Mouse (Mus musculus): ENCODE measurements around the gene Fgf18.

DNA sequence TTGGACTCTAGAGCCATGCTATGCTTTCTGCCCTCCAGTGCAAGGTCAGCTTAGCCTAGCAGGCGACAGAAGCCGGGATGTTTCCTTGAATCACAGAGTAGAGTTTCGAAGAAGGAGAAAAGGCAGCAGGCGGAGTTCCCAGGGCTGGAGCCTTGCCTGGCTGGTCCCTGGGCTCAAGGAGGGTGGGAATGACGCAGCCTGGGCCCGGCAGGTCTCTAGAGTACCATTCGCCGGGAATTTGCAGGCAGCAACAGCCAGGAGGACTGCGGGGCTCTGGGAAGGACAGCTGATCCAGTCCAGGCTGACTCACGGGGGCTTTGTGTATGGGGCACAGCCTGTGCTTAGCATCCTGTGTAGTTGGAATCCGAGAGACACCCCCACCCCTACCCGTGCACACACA lies 48.8 kb downstream of the Fgf18 start:
- TF ChIP-seq MAZ (IDR thresholded peaks at IDR 0.05; ENCODE audit: low read depth, low read length) (no peak), CTCF (conservative IDR thresholded peaks at IDR 0.05 in 1 of 2, IDR thresholded peaks at IDR 0.05 in 1 of 2; ENCODE audit: low read depth in 2 of 2, low read length in 2 of 2) (no peak), EP300 (IDR thresholded peaks at IDR 0.05; ENCODE audit: low read length) (no peak), SMC3 (IDR thresholded peaks at IDR 0.05; ENCODE audit: low read depth, low read length) (no peak), MAX (IDR thresholded peaks at IDR 0.05; ENCODE audit: low read length) (no peak), CHD1 (IDR thresholded peaks at IDR 0.05; ENCODE audit: low read depth, low read length) (no peak), ZKSCAN1 (IDR thresholded peaks at IDR 0.05; ENCODE audit: borderline replicate concordance, low read depth, low read length) (no peak), POLR2A (IDR thresholded peaks at IDR 0.05; ENCODE audit: low read depth, low read length) (no peak), GABPA (IDR thresholded peaks at IDR 0.05; ENCODE audit: insufficient replicate concordance, low read depth, low read length) (no peak), NRF1 (IDR thresholded peaks at IDR 0.05; ENCODE audit: low read depth, low read length) (no peak), HCFC1 (IDR thresholded peaks at IDR 0.05; ENCODE audit: low read depth, low read length) (no peak), KAT2A (IDR thresholded peaks at IDR 0.05; ENCODE audit: insufficient replicate concordance, low read length) (no peak), RAD21 (IDR thresholded peaks at IDR 0.05; ENCODE audit: low read depth, low read length) (no peak)
